Mouse (Mus musculus): ENCODE measurements around the gene 1700034J05Rik. TPM values are rescaled to one million over a fixed set of nuclear protein-coding genes. Genes with fewer than 3 reads are reported as not detected.
A peak's percentile ranks its signal among the peaks of the same experiment; 100 is the strongest.

1700034J05Rik gene
- polyA plus RNA-seq, 1 experiment from 2014 or later, result not detected

GRCm38 (mm10) chr6:146904707-146905106, 49.5 kb downstream of the 1700034J05Rik start:
- no peak for ATAC-seq
- Histone ChIP-seq H3K4me1 (replicated peaks; ENCODE audit: control insufficient read depth, insufficient read depth, low read length) (peaks cover 3% of the 10 kb centered on the region; the same call in 1 of the 2 replicates), H3K27me3 (replicated peaks; ENCODE audit: control insufficient read depth, insufficient read depth, low read length) (no peaks in the 10 kb centered on the region), H3K9me3 (ENCODE audit: control insufficient read depth) (no peaks in the 10 kb centered on the region), H3K4me2 (replicated peaks; ENCODE audit: low read depth) (no peak overlapping the region), H3K36me3 (ENCODE audit: control insufficient read depth, insufficient read depth) (no peaks in the 10 kb centered on the region), H3K27ac (ENCODE audit: low read depth, low read length) (no peak overlapping the region), H3K4me3 (ENCODE audit: low read depth, low read length) (no peak overlapping the region), H3K9ac (ENCODE audit: low read depth, low read length) (no peak overlapping the region)
- no peak for TF ChIP-seq CTCF (IDR thresholded peaks at IDR 0.05; ENCODE audit: low read depth)
- 65% methylated on average over 3 of the region's 3 CpGs for WGBS

GRCm38 (mm10) chr6:146903632-146904031, 50.6 kb downstream of the 1700034J05Rik start:
- no peaks in the 10 kb centered on the region for H3K27me3 ChIP-seq (replicated peaks; ENCODE audit: control insufficient read depth, insufficient read depth, low read length)
- no peak for ATAC-seq
- H3K4me2 ChIP-seq (replicated peaks; ENCODE audit: low read depth), result no peak overlapping the region
- H3K4me3 ChIP-seq (ENCODE audit: low read depth, low read length), result no peak overlapping the region
- no peak overlapping the region for H3K9ac ChIP-seq (ENCODE audit: low read depth, low read length)
- no peak overlapping the region for H3K27ac ChIP-seq (ENCODE audit: low read depth, low read length)
- peaks cover 3% of the 10 kb centered on the region; the same call in 1 of the 2 replicates for H3K4me1 ChIP-seq (replicated peaks; ENCODE audit: control insufficient read depth, insufficient read depth, low read length)
- 81% methylated on average over 2 of the region's 2 CpGs for WGBS
- no peaks in the 10 kb centered on the region for H3K9me3 ChIP-seq (ENCODE audit: control insufficient read depth)
- no peaks in the 10 kb centered on the region for H3K36me3 ChIP-seq (ENCODE audit: control insufficient read depth, insufficient read depth)
- TF ChIP-seq CTCF (IDR thresholded peaks at IDR 0.05; ENCODE audit: low read depth), result no peak

GRCm38 (mm10) chr6:146901929-146902328, 52.3 kb downstream of the 1700034J05Rik start:
- H3K4me3 ChIP-seq (ENCODE audit: low read depth, low read length), result no peak overlapping the region
- no peak for ATAC-seq
- WGBS, result 89% methylated on average over 4 of the region's 4 CpGs
- H3K36me3 ChIP-seq (ENCODE audit: control insufficient read depth, insufficient read depth), result no peaks in the 10 kb centered on the region; the same call in 1 of the 2 replicates
- no peak overlapping the region for H3K9ac ChIP-seq (ENCODE audit: low read depth, low read length)
- H3K27ac ChIP-seq (ENCODE audit: low read depth, low read length), result no peak overlapping the region
- H3K4me2 ChIP-seq (replicated peaks; ENCODE audit: low read depth), result no peak overlapping the region
- no peaks in the 10 kb centered on the region for H3K9me3 ChIP-seq (ENCODE audit: control insufficient read depth)
- no peaks in the 10 kb centered on the region for H3K27me3 ChIP-seq (replicated peaks; ENCODE audit: control insufficient read depth, insufficient read depth, low read length)
- peaks cover 7% of the 10 kb centered on the region; the same call in 1 of the 2 replicates for H3K4me1 ChIP-seq (replicated peaks; ENCODE audit: control insufficient read depth, insufficient read depth, low read length)
- peak; percentile 32 for TF ChIP-seq CTCF (IDR thresholded peaks at IDR 0.05; ENCODE audit: low read depth)

Other genes with a start within 250 kb of the 1700034J05Rik start
- 11.6 and 13.4 TPM in 2 replicates for gene Stk38l, start 229.4 kb downstream of the 1700034J05Rik start, polyA plus RNA-seq (2015; fragmentation: Nextera tagmentation; extraction: Ambion mirVana)
- gene Arntl2, start 158.4 kb downstream of the 1700034J05Rik start, polyA plus RNA-seq (2015; fragmentation: Nextera tagmentation; extraction: Ambion mirVana), result 0.52 and 0.76 TPM in 2 replicates
- not detected in 2 replicates for gene Smco2, start 104.3 kb downstream of the 1700034J05Rik start, polyA plus RNA-seq (2015; fragmentation: Nextera tagmentation; extraction: Ambion mirVana)
- 32.3 and 32.4 TPM in 2 replicates for gene Ppfibp1, start 65.9 kb downstream of the 1700034J05Rik start, polyA plus RNA-seq (2015; fragmentation: Nextera tagmentation; extraction: Ambion mirVana)
- 10.4 and 11.7 TPM in 2 replicates for gene Rep15, start 78.2 kb upstream of the 1700034J05Rik start, polyA plus RNA-seq (2015; fragmentation: Nextera tagmentation; extraction: Ambion mirVana)
- gene Mrps35, start 88.3 kb upstream of the 1700034J05Rik start, polyA plus RNA-seq (2015; fragmentation: Nextera tagmentation; extraction: Ambion mirVana), result 89.1 and 97.3 TPM in 2 replicates
- 1.0 and 1.4 TPM in 2 replicates for gene Mansc4, start 132.6 kb upstream of the 1700034J05Rik start, polyA plus RNA-seq (2015; fragmentation: Nextera tagmentation; extraction: Ambion mirVana)
- 3.2 and 3.6 TPM in 2 replicates for gene Klhl42, start 137.0 kb upstream of the 1700034J05Rik start, polyA plus RNA-seq (2015; fragmentation: Nextera tagmentation; extraction: Ambion mirVana)